Mouse (Mus musculus) cerebellum, adult 11 months (tissue): ENCODE data around the gene Specc1l.

ENCODE experiments used
- DNase-seq: peaks from one replicate; pipeline ENCODE4 v3.0.0; 2022

The Specc1l gene

DNA sequence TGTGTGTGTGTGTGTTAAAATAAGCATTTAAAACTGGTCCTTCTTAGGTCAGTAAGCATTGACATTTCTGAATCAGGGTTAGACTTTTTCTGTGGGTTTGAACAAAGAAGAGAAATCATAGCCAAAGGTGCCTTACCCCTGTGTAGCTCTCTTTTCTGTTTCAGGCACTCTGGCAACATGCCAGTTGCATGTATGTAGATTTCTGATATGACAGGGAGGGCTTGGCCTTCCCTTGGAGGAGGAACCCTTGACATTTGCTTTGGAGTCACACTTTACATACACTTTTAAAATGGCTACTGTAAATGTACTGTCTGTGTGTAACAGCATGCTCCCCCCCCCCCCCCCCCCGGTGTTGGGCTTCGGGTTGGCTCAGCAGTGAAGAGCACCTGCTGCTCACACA lies 12.8 kb downstream of the Specc1l start:
- DNase-seq = no peak

DNA sequence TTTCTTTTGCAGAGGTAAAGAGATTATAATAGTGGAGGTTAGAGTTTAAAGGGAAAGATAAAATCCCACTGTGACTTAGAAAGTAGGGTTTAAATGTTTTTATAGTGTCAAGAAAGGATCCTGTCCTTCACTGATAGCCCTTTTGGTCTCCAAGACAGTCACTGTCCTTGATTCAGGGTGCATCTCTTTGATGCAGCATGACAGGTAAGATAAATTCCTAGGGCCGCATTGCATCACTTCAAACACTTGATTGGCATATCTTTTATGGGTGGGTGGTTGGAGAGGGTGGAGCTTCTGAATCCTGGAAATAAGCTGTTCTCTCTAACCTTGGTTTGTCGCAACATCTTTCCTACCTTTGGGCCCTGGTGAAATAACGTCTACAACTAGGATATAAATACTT lies 15.5 kb downstream of the Specc1l start:
- DNase-seq = no peak

DNA sequence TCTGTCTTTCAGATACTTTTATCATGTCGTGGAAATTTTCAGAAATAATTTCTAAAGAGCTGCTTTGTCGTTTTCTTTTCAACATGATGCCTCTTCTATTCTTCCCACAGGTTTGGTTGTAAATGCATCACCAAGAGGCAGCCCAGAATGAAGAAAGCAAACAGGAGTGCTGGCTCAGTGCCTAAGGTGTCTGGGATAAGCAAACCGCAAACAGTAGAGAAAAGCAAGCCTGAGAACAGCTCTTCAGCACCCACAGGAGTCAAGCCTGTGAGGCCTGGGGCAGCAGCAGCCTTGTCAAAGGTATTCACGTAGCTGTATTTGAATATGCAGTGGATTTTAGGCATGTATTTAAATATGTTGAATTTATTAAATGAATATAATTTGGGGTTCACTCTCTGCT lies 18.7 kb downstream of the Specc1l start:
- DNase-seq = no peak

DNA sequence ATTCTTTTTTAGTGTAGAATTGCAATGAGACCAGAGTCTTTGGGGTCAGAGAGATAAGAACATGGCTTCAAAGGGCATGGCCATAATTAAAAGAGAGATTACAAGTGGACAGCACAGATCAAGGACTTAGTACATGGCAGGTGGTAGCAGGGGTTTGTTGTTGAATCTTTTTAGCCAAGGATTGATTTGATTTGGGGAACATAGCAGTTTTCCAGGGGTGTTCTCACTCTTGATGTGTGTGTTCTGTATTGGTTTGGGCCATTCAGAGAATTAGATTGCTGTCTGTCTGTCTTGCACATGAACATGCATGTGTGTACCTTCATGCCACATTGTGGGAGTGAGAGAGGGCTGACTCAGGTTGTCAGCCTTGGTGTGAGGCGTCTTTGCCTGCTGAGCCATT lies 20.0 kb downstream of the Specc1l start:
- DNase-seq = no peak

DNA sequence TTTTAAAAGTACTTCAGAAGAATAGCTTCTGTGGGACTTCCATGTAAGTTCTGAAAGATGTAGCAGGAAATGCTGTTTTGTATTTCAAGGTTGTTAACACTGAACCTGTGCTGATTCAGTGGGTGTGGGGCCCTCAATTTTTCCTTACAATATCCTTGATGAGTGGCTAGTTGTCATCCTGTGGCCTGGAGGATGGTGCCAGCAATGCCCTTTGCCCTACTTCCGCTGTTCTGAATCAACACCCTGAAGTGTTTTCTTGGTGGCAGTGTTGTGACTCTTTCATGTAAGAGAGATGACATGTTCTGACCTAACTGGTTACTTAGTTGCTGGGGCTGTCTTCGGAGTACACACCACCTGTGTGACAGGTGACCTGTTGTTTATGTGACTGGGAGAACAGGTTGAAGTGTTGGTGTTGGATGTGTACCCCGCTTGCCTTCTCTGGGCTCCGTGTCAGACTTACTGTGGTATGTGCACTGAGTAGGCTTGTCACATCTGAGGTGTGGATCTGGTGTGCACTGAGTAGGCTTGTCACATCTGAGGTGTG lies 20.8 kb downstream of the Specc1l start:
- DNase-seq = no peak

DNA sequence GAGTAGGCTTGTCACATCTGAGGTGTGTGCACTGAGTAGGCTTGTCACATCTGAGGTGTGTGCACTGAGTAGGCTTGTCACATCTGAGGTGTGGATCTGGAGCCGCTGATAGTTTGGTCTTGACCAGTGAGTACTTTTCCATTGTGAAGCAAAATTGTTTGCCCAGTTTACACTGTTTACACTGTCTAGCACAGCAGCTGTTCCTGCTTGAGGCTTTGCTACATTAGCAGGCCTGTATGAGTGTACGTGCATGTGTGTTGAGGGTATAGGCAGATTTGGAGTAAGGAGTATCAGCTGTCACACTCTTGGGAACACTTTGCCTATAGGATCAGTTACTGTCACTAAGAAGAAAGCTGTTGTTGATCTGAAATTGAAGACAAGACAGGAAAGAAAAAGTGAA lies 21.6 kb downstream of the Specc1l start:
- no peak for DNase-seq

DNA sequence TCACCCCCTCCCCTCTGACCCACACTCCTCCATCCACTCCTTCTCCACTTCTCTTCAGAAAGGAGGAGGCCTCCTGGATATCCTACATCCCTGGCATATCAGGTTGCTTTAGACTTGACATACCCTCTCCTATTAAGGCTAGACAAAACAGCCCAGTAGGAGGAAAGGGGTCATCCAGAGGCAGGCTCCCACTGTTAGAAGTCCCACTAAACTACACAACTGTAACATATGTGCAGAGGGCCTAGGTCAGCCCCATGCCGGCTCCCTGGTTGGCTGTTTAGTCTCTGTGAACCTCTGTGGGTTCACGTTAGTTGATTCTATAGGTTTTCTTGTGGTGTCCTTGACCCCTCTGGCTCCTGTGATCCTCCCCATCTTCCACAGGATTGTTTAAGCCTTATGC lies 23.9 kb downstream of the Specc1l start:
- DNase-seq = no peak

DNA sequence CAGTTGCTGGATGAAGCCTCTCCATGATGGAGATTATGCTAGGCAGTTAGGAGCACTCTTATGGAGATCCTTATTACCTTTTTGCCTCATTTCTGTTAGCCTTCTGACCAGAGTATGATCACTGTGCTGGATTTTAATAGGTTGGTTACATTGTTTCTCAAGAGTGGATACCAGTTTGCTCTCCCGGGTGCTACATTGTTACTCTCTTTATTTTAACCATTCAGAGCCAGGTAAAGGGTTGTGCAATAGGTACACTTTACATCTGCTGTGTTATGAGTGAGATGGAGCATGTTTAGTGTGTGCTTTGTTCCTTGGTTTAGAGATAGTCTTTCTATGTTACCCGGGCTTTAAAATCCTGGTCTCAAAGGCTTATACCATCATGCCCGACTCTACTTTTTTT lies 24.3 kb downstream of the Specc1l start:
- DNase-seq = no peak

DNA sequence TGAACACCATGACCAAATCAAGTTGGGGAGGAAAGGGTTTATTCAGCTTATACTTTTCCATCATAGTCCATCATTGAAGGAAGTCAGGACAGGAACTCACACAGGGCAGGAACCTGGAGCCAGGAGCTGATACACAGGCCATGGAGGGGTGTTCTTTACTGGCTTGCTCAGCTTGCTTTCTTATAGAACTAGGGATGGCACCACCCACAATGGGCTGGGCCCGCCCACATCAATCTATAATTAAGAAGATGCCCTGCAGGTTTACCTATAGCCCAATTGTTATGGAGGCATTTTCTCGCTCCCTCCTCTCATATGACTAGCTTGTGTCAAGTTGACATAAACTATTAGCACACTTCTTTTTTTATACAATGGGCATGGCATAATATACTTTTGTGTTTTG lies 25.3 kb downstream of the Specc1l start:
- no peak for DNase-seq

DNA sequence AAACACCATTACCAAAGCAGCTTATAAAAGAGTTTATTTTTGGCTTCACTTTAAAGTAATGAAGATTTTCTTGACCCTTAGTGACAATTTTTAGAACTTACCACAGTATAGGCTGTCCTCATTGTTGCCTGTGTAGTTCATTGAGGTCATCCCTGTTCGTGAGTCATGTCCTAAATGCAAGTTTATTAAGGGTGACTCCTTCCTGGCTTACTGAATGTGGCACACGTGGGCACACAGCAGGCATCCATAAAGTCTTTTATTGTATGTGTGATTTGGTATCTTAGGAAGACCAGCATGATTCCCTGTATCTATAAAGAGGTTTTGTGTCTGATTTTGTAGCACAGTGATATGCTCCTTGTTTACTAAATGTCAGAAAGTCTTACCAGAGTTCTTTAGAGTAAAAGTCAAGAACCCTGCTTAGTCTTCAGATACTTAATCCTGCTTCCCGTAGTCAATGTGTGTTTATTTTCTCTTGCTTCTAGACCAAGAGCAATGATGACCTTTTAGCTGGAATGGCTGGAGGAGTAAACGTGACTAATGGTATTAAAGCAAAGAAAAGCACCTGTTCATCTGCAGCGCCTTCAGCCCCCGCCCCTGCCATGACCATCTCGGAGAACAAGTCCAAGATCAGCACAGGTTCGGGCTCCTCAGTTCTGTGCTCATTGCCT lies 28.8 kb downstream of the Specc1l start:
- no peak for DNase-seq

DNA sequence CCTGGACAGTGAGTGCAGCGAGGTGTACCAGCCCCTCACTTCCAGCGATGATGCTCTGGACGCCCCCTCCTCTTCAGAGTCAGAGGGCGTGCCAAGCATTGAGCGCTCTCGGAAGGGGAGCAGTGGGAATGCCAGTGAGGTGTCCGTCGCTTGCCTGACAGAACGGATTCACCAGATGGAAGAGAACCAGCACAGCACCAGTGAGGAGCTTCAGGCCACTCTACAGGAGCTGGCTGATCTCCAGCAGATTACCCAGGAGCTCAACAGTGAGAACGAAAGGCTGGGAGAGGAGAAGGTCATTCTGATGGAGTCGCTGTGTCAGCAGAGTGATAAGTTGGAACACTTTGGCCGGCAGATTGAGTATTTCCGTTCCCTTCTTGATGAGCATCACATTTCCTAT lies 33.9 kb downstream of the Specc1l start:
- peak; percentile 78 for DNase-seq

DNA sequence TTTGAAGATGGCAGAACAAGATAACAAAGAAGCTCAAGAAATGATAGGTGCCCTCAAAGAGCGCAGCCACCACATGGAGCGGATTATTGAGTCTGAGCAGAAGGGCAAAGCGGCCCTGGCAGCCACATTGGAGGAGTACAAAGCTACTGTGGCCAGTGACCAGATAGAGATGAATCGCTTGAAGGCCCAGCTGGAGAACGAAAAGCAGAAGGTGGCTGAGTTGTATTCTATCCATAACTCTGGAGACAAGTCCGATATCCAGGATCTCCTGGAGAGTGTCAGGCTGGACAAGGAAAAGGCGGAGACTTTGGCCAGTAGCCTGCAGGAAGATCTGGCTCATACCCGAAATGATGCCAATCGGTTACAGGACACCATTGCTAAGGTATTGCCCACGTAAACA lies 34.5 kb downstream of the Specc1l start:
- DNase-seq = peak; percentile 43

DNA sequence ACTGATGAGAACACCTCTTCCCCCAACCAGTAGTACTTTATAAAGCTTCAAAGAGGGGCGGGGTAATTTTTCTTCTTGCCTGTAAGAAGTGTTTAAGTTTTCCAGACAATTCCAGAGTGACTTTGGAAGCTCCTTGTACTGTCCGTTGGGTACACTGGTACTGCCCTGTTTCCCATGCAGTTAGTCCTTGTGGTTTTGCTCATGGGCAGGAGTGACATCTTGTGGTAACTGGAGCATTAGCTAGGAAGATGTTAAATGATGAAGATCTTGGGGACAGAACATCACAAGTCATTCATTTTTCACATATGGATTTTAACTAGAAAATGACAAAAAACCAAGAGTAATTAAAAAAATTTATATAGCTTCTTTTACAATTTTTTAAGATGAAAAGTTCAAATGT lies 39.1 kb downstream of the Specc1l start:
- DNase-seq = no peak

DNA sequence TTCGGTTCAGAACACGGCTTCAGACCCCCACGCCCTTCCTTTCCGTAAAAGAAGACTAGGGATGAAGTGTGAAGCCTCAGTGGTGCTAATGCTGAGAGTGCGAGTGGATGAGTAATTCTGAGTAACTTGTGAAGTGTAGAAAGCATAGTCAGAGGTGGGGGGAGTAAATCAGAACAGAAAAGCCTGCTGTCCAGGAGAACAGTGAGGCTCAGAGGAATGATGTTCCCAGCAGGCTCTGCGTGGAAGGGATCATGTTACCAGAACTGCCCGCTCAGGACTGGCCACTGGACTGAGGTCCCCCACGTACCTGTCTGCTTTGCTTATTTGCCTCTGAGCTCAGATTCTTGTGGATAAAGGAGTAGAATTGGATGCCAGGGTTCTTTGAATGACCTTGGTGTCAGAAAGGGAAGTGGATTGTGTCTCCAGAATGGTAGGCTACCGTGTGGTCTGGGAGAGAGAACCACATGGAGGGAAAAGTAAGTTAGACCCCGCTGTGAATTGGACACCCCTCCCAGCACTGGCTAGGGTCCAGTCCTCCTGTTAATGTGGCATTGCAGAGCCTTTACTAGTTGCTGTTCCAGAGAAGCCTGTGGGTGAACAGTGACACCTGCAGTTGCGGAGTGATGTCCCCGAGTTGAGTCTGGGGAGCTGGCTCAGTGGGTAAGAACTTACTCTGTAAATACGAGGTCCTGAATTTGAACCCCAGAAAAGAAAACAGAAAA lies 40.6 kb downstream of the Specc1l start:
- DNase-seq = peak; percentile 36

DNA sequence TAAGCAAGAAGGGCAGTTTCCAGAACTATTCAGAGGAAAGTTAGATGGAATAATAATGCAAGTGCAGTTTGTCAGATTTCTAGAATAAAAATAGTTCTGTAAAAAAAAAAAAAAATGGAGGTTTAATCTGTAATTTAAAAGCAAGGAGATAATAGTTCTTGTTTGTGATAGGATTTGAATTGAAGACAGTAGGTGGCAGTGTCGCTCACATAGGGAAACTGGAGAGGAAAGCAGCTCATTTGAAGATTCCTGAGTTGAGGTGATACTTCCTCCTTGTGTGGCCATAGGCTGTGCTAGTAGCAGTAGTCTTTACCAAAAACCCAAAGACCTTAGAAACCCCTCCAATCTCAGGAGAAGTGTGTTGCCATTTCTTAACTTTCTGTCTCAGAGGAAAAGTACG lies 43.2 kb downstream of the Specc1l start:
- no peak for DNase-seq

DNA sequence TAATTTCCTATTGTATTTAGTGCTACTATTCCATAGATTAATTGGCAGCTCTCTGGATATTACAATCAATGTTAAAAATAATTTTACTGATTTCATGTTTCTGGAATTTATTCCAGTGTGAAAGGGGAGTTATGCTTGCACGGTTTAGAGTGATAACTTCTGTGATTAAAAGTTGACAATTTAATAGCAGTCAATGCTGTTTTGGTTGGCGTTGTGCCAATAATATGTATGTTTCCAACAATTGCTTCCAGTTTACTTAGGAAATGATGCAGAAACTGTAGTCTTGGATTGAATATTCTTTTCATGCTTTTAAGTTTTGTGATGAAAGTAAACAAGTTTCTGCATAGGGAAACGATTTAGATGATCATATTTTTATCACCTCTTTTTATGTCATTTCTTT lies 45.5 kb downstream of the Specc1l start:
- no peak for DNase-seq

DNA sequence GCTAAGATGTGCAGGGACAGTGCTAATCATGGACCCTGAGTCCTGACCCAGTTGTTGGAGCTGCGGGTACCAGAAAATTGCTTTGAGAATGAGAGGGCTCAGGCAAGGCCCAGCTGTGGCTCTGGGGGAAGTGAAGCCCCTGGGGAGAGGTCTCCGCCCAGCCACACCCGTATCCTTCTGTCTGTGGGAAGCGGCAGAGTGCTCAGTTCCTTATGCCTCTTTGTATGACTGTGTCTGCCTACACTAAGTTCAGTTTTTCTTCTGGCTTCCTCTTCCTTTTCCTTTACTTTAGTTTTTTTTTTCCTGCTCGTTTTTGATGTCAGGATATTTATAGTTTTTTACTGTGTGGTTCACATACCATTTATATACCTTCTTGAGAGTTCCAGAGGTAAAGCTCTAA lies 46.4 kb downstream of the Specc1l start:
- no peak for DNase-seq

DNA sequence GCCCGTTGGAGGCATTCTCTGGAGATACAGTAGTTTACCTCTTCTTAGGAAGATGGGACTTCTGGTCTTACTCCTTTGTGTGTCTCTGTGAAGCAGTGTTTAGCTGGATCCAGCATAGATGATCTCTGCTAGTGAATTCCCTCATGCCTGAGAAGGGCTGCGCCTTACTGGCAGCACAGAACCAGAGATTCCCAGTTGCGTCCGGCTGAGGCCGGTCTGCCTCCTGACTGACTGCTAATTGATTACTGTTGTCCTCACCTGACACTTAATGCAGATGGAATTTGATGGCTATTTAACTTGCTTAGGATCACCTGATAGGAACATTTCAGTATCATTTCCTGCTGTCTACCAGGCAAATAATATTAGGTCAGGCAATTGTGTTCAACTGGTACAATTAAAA lies 49.4 kb downstream of the Specc1l start:
- no peak for DNase-seq

DNA sequence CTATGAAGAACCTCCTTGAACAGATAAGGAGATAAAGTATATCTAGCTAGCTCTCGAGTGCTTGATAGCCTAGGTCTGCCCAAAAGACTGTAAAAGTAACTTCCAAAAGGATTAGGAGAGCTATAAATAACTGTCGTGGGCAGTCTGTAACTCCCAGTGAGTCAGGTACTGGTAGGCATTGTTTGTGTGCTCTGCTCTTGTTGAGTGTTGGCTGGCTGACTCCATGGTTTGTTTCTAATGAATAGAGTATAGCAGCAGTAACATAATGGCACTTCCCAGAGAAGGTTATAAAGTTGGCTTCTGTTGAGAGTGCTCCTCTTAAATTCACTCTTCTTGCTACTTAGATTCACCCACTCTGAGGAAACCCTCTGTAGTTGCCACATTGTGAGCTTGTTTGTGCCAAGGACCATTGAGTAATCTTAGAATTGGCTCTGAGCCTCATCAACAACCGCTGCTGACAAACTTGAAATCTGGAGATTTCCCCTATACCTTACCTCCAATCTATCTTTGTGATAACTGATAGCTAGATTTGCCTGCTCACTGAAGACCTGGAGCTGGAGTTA lies 53.2 kb downstream of the Specc1l start:
- DNase-seq = no peak

DNA sequence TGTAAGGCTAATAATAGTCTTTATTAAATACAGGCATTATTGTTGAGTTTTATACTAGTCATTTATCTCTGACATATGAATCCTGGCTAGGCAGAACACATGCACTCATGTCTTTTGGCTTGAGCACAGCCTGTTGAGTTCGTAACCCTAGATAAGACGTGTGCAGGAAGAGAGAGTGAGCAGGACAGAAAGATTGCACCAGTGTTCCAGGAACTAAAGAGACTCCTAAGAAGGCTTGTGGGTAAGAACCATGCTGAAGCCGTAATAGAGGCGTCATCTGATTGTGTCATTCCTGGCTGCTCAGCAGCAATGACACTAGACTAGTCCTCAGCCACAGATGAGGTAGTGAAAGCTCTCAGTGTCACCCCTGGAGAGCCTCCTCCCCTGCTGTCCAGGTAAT lies 61.1 kb downstream of the Specc1l start:
- no peak for DNase-seq

DNA sequence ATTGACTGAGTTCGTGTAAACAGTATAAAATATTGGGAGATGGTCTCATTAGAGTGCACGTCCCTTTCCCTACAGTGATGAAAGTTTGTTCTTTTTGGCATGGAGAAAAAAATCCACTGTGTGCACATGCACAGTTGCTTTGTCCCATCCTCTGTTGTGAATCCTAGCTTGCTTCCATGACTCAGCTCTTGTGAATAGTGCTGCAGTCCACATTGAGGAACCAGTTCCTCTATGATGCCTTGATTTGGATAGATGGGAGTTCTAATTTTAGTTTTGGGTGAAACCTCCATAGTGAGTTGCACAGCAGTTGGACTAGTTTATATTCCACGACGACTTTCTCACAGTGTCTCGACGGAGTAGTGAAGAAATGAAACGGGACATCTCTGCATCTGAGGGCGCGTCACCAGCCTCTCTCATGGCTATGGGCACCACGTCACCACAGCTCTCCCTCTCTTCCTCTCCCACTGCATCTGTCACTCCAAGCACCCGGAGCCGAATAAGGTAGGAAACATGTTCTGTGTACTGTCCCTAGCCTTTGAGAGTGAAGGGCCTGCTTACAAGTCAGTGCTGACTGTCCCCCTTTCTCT lies 64.6 kb downstream of the Specc1l start:
- DNase-seq = no peak

DNA sequence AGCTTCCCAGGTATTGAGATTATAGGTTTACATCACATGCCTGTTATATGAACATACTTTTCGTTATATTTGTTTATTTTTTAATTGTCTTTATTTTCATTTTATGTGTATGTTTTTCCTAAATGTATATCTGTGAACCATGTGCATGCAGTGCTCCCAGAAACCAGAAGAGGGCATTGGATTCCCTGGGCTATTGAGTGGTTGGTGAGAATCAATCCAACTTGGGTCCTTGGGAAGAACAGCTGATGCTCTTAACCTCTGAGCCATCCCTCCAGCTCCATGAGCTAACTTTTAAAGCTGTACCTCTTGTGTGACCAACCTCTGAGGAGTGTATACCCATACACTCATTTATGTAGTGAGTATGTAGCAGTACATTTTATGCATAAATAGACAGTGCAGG lies 65.6 kb downstream of the Specc1l start:
- no peak for DNase-seq

DNA sequence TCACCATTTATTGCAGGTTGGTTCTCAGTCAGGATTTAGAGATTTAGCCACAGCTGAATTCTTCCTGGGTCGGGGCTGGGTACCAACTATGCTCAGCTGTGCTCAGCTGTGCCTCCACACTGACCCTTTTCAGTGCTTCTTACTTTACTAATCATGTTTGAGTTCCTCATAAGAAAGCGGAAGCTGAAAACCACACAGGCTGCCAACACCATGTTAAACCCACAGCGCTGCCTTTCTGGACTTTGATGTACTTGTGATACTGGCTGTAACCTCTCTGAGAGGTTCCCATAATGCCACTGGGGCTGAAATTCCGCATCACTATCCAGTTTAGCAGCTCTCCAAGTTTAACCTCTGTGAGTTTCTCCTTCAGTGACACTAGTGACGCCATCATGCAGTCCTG lies 70.8 kb downstream of the Specc1l start:
- DNase-seq = no peak

DNA sequence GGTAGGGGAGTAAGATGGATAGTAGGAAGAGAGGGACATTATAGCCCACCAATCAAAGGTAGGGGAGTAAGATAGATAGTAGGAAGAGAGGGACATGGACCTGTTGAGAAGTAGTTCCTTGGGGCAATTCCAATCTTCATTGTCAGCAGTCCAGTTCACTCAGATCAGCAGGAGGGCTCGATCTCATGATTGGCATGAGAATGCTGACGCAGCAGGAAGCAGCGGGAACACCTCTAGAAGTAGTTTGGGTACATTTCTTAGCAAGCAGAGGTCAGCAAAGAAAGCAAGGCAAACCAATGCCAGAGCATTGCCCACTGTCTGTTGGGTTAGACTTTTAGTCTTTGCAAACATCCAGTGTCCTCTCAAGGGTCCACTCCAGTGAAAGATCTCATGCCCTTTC lies 71.9 kb downstream of the Specc1l start:
- DNase-seq = no peak
